Comparison of ENCODE assay signal across 9 mouse cellular contexts in the genomic region with DNA sequence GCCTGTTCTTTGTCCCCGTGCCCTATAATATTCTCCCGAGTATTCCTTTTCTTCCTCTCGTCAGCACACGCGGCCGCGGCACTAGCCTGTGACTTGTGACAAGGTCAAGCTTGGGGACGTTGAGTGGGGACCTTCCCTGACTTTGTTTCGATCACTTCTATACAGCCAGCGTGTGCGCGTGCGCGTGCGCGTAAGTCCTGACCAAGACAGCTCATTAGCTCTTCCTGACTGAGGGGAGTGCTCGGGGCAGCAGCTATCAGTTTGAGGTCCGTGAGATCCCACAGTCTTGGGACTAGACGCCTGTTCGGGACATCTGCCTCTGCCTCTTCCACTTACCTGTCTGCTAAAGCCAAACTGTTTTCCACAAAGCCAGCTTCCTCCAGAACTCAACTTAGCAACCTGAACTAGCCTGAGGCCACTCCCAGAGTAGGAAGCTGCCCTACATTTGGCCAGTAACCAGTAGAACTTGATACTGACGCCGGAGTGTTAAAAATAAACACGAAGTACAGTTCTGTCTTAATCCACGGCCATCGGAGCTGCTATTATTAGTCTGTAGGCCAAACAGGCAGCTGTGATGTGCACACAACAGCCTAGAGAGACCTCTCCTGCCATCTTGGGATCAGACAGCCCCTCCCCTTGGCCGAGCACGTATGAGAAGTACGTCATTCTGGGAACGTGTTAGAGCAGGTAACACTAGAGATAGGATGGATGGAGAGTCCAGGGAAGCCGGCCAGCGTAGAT. TPM values are rescaled to one million over a fixed set of nuclear protein-coding genes. Genes with fewer than 3 reads are reported as not detected.
A peak's percentile ranks its signal among the peaks of the same experiment; 100 is the strongest.
DNase-seq lines count a peak whose midpoint lies in the region; ATAC-seq and TF ChIP-seq lines count a peak whose summit lies in the region.
"Had no signal": no experiment of that assay in that cellular context is flagged by ENCODE, and none has a peak within 500 bp of the region (broad histone marks: within the 10 kb centered on the region; RNA-seq: fewer than 3 reads in every experiment).

No protein-coding gene starts in this region.

- TF ChIP-seq POLR2A in embryonic fibroblast, embryonic 13.5 days (IDR thresholded peaks at IDR 0.05; ENCODE audit: low read depth, low read length) = no peak

- H3K9ac ChIP-seq in hindbrain, postnatal 0 days (replicated peaks; ENCODE audit: low read length) = 0 out of 2 replicates have a peak overlapping the region, but pooled peaks have one; percentile 9

- TF ChIP-seq CTCF in gastrocnemius, adult 2 months (IDR thresholded peaks at IDR 0.05) = no peak
- TF ChIP-seq CTCF in embryonic fibroblast, embryonic 13.5 days (IDR thresholded peaks at IDR 0.05; ENCODE audit: borderline replicate concordance, insufficient read depth, low read length) = no peak
- no peak for TF ChIP-seq CTCF in hindbrain, postnatal 0 days (IDR thresholded peaks at IDR 0.05; ENCODE audit: low read depth)

- H3K36me3 ChIP-seq in hindbrain, postnatal 0 days (ENCODE audit: insufficient read depth, low read length) = no peaks in the 10 kb centered on the region

- H3K27ac ChIP-seq in gastrocnemius, adult 2 months = peak overlapping the region; percentile 95
- peak overlapping the region; percentile 86 for H3K27ac ChIP-seq in embryonic fibroblast, embryonic 13.5 days (ENCODE audit: insufficient read depth, low read length)
- H3K27ac ChIP-seq in hindbrain, postnatal 0 days = peak overlapping the region; percentile 71; the same call in 1 of the 2 replicates

- peak overlapping the region; percentile 38 for H3K4me2 ChIP-seq in hindbrain, postnatal 0 days (ENCODE audit: low read depth, low read length)

- peak overlapping the region; percentile 65 for H3K4me3 ChIP-seq in gastrocnemius, adult 2 months
- H3K4me3 ChIP-seq in embryonic fibroblast, embryonic 13.5 days (ENCODE audit: insufficient read depth, low read length) = no peak overlapping the region
- H3K4me3 ChIP-seq in hindbrain, postnatal 0 days (ENCODE audit: low read length) = no peak overlapping the region

- peaks cover 20% of the 10 kb centered on the region for H3K4me1 ChIP-seq in embryonic fibroblast, embryonic 13.5 days (ENCODE audit: control insufficient read depth, insufficient read depth, low read length)
- peaks cover 17% of the 10 kb centered on the region; the same call in 1 of the 2 replicates for H3K4me1 ChIP-seq in hindbrain, postnatal 0 days (ENCODE audit: insufficient read depth, low read length)

- H3K9me3 ChIP-seq in hindbrain, postnatal 0 days (ENCODE audit: low read length) = no peaks in the 10 kb centered on the region

- no peaks in the 10 kb centered on the region for H3K27me3 ChIP-seq in hindbrain, postnatal 0 days (ENCODE audit: insufficient read depth, low read length)

- ATAC-seq in hindbrain, postnatal 0 days = peak; percentile 35; the same call in 1 of the 2 replicates

- intact Hi-C loops in gastrocnemius, adult 2 months (cut with DNase I) = loop anchor here (10.0 kb wide), 1 partner anchor 355 kb away; a partner anchor contains a TSS
- intact Hi-C loops in left cerebral cortex, postnatal 25 days (cut with DNase I) = no loop called here

- 62% methylated on average over 31 of the region's 31 CpGs for WGBS in hindbrain, postnatal 0 days

- DNase-seq in gastrocnemius, adult 2 months = peak; percentile 80
- DNase-seq in gastrocnemius, postnatal 10 days = no peak
- no peak for DNase-seq in hindbrain, postnatal 0 days (ENCODE audit: low spot score)
- peak; percentile 82 for DNase-seq in lung, postnatal 36 days
- no peak for DNase-seq in left cerebral cortex, postnatal 25 days (ENCODE audit: low spot score in 2 of 2)
- no peak for DNase-seq in B cell, adult 2 months
- no peak for DNase-seq in frontal cortex, postnatal 14 days (ENCODE audit: low spot score in 2 of 2)

RNA-seq across cellular contexts. Expression of a gene that starts 17.8 kb away (rescaled TPM):
- total RNA-seq in gastrocnemius, adult 2 months (2021) = 10 to 100 TPM; 19.0 to 29.6 TPM
- total RNA-seq in gastrocnemius, postnatal 10 days (2021) = 10 to 100 TPM; 30.3 to 33.9 TPM
- 44.7 and 80.5 TPM in 2 replicates for polyA plus RNA-seq in embryonic fibroblast, embryonic 13.5 days (2011; ENCODE audit: insufficient read length, low read depth, missing spikeins)
- total RNA-seq in hindbrain, postnatal 0 days (2014; rRNA removed) = 151 and 189 TPM in 2 replicates
- polyA plus RNA-seq in hindbrain, postnatal 0 days (2015; fragmentation: Nextera tagmentation; extraction: Ambion mirVana) = 51.3 and 63.8 TPM in 2 replicates
- total RNA-seq in left cerebral cortex, postnatal 25 days (2021) = 100 to 1,000 TPM; 129 to 138 TPM

RNA-seq across cellular contexts. Expression of a gene that starts 29.4 kb away (rescaled TPM):
- not detected for total RNA-seq in gastrocnemius, adult 2 months (2021)
- total RNA-seq in gastrocnemius, postnatal 10 days (2021) = not detected
- polyA plus RNA-seq in embryonic fibroblast, embryonic 13.5 days (2011; ENCODE audit: insufficient read length, low read depth, missing spikeins) = not detected in 2 replicates
- 0.61 and 1.4 TPM in 2 replicates for total RNA-seq in hindbrain, postnatal 0 days (2014; rRNA removed)
- polyA plus RNA-seq in hindbrain, postnatal 0 days (2015; fragmentation: Nextera tagmentation; extraction: Ambion mirVana) = 1.6 TPM in 2 replicates
- 1 to 10 TPM in 1 of 2 experiments, under 1 TPM in 1; 0.62 to 1.2 TPM for total RNA-seq in left cerebral cortex, postnatal 25 days (2021)
- polyA plus RNA-seq: embryonic facial prominence, embryonic 11.5 days had no signal

RNA-seq across cellular contexts. Expression of a gene that starts 42.2 kb away (rescaled TPM):
- 10 to 100 TPM; 55.7 to 57.8 TPM for total RNA-seq in gastrocnemius, adult 2 months (2021)
- total RNA-seq in gastrocnemius, postnatal 10 days (2021) = 10 to 100 TPM; 28.0 to 34.7 TPM
- 28.6 and 33.4 TPM in 2 replicates for polyA plus RNA-seq in embryonic fibroblast, embryonic 13.5 days (2011; ENCODE audit: insufficient read length, low read depth, missing spikeins)
- total RNA-seq in hindbrain, postnatal 0 days (2014; rRNA removed) = 157 and 171 TPM in 2 replicates
- 16.2 and 17.8 TPM in 2 replicates for polyA plus RNA-seq in hindbrain, postnatal 0 days (2015; fragmentation: Nextera tagmentation; extraction: Ambion mirVana)
- 10 to 100 TPM; 86.6 to 87.1 TPM for total RNA-seq in left cerebral cortex, postnatal 25 days (2021)

RNA-seq across cellular contexts. Expression of a gene that starts 54.9 kb away (rescaled TPM):
- not detected for total RNA-seq in gastrocnemius, adult 2 months (2021)
- total RNA-seq in gastrocnemius, postnatal 10 days (2021) = under 1 TPM in 1 of 2 experiments, not detected in 1; 0.61 TPM
- polyA plus RNA-seq in embryonic fibroblast, embryonic 13.5 days (2011; ENCODE audit: insufficient read length, low read depth, missing spikeins) = 3.8 TPM in 1 of 2 replicates, not detected in the other
- total RNA-seq in hindbrain, postnatal 0 days (2014; rRNA removed) = not detected in 2 replicates
- polyA plus RNA-seq in hindbrain, postnatal 0 days (2015; fragmentation: Nextera tagmentation; extraction: Ambion mirVana) = 4.4 and 4.7 TPM in 2 replicates
- 1 to 10 TPM; 1.0 to 2.2 TPM for total RNA-seq in left cerebral cortex, postnatal 25 days (2021)

Comparison
In these comparisons a context has a peak if more than half of its experiments do, and no peak if none do; other contexts are left out.
1. DNase-seq: peak in gastrocnemius, adult 2 months (single experiment) and lung, postnatal 36 days (single experiment); none in gastrocnemius, postnatal 10 days (single experiment), hindbrain, postnatal 0 days (single experiment), left cerebral cortex, postnatal 25 days (0 of 2), B cell, adult 2 months (0 of 2) and frontal cortex, postnatal 14 days (0 of 2).
2. Peak in every context shown above with its lines, with median percentiles within 50 percentile points of each other: H3K27ac ChIP-seq.